Comparison of ENCODE assay signal across 17 mouse cellular contexts in genomic region chr5:101297511-101298102, GRCm38 (mm10).
DNase-seq lines count a peak whose midpoint lies in the region; ATAC-seq lines count a peak whose summit lies in the region.
"Had no signal": no experiment of that assay in that cellular context is flagged by ENCODE, and none has a peak within 500 bp of the region (broad histone marks: within the 10 kb centered on the region; RNA-seq: fewer than 3 reads in every experiment).

No protein-coding gene starts in this region.

- ATAC-seq in hindbrain, embryonic 14.5 days (ENCODE audit: low FRiP score), result peak; percentile 48; the same call in 1 of the 2 replicates
- no peak for ATAC-seq in hindbrain, embryonic 11.5 days (ENCODE audit: low FRiP score)
- 0 out of 2 replicates have a peak, but pooled peaks have one; percentile 31 for ATAC-seq in neural tube, embryonic 11.5 days (ENCODE audit: insufficient read depth, low FRiP score, low TSS enrichment)
- peak; percentile 45 for ATAC-seq in neural tube, embryonic 15.5 days (ENCODE audit: low FRiP score)
- ATAC-seq: forebrain, embryonic 15.5 days; intestine, embryonic 16.5 days had no signal

- no peak overlapping the region for H3K9ac ChIP-seq in hindbrain, embryonic 14.5 days
- no peak overlapping the region for H3K9ac ChIP-seq in hindbrain, embryonic 11.5 days (ENCODE audit: low read depth, low read length)
- no peak overlapping the region for H3K9ac ChIP-seq in neural tube, embryonic 11.5 days (ENCODE audit: low read length)
- no peak overlapping the region for H3K9ac ChIP-seq in neural tube, embryonic 15.5 days (replicated peaks)
- H3K9ac ChIP-seq: embryonic facial prominence, embryonic 12.5 days; forebrain, embryonic 15.5 days had no signal

- H3K4me3 ChIP-seq in hindbrain, embryonic 14.5 days (replicated peaks; ENCODE audit: low read length), result no peak overlapping the region
- no peak overlapping the region for H3K4me3 ChIP-seq in hindbrain, embryonic 11.5 days (ENCODE audit: low read depth, low read length)
- no peak overlapping the region for H3K4me3 ChIP-seq in neural tube, embryonic 11.5 days (ENCODE audit: low read depth, low read length)
- no peak overlapping the region for H3K4me3 ChIP-seq in neural tube, embryonic 15.5 days (replicated peaks)
- H3K4me3 ChIP-seq: embryonic facial prominence, embryonic 12.5 days; forebrain, embryonic 15.5 days; heart, embryonic 10.5 days had no signal

- no peaks in the 10 kb centered on the region for H3K36me3 ChIP-seq in hindbrain, embryonic 14.5 days (replicated peaks; ENCODE audit: control insufficient read depth, insufficient read depth)
- no peaks in the 10 kb centered on the region for H3K36me3 ChIP-seq in hindbrain, embryonic 11.5 days (ENCODE audit: control insufficient read depth, insufficient read depth, low read length)
- H3K36me3 ChIP-seq in neural tube, embryonic 11.5 days (ENCODE audit: control insufficient read depth, insufficient read depth, low read length), result no peaks in the 10 kb centered on the region
- H3K36me3 ChIP-seq in neural tube, embryonic 15.5 days, result no peaks in the 10 kb centered on the region
- H3K36me3 ChIP-seq: embryonic facial prominence, embryonic 12.5 days; forebrain, embryonic 15.5 days; heart, embryonic 10.5 days had no signal

- no peaks in the 10 kb centered on the region for H3K4me1 ChIP-seq in hindbrain, embryonic 14.5 days (replicated peaks; ENCODE audit: control insufficient read depth, insufficient read depth, low read length)
- no peaks in the 10 kb centered on the region for H3K4me1 ChIP-seq in hindbrain, embryonic 11.5 days (replicated peaks; ENCODE audit: control insufficient read depth, insufficient read depth, low read length)
- no peaks in the 10 kb centered on the region; the same call in 1 of the 2 replicates for H3K4me1 ChIP-seq in neural tube, embryonic 11.5 days (ENCODE audit: control insufficient read depth, insufficient read depth, low read length)
- 0 out of 2 replicates have a peak, but pooled peaks cover 5% of the 10 kb centered on the region for H3K4me1 ChIP-seq in neural tube, embryonic 15.5 days
- H3K4me1 ChIP-seq: embryonic facial prominence, embryonic 12.5 days; heart, embryonic 10.5 days had no signal

- H3K9me3 ChIP-seq in hindbrain, embryonic 14.5 days (ENCODE audit: control insufficient read depth, low read length), result no peaks in the 10 kb centered on the region
- no peaks in the 10 kb centered on the region for H3K9me3 ChIP-seq in hindbrain, embryonic 11.5 days (ENCODE audit: control insufficient read depth, low read length)
- no peaks in the 10 kb centered on the region for H3K9me3 ChIP-seq in neural tube, embryonic 11.5 days (ENCODE audit: control insufficient read depth, low read length)
- no peaks in the 10 kb centered on the region for H3K9me3 ChIP-seq in neural tube, embryonic 15.5 days (replicated peaks)
- H3K9me3 ChIP-seq: embryonic facial prominence, embryonic 12.5 days; forebrain, embryonic 15.5 days; heart, embryonic 10.5 days had no signal

- DNase-seq in hindbrain, embryonic 14.5 days (ENCODE audit: low spot score), result no peak
- DNase-seq in hindbrain, embryonic 11.5 days (ENCODE audit: low spot score), result no peak
- DNase-seq in neural tube, embryonic 11.5 days (ENCODE audit: low spot score), result peak; percentile 18
- no peak for DNase-seq in neural tube, embryonic 10.5 days (ENCODE audit: extremely low spot score, low spot score)
- DNase-seq in mesoderm, embryonic 11.5 days (ENCODE audit: low read depth, low spot score), result peak; percentile 54
- DNase-seq in layer of hippocampus, postnatal 14 days (ENCODE audit: low spot score in 2 of 2), result no peak
- no peak for DNase-seq in retina, embryonic 14.5 days (ENCODE audit: low spot score)
- DNase-seq: adrenal gland, postnatal 10 days; cerebellum, adult 8-10 months; gastrocnemius, postnatal 36 days; heart, adult 18-20 months; heart, postnatal 14 days had no signal

- WGBS in hindbrain, embryonic 14.5 days, result 31% methylated on average over 5 of the region's 5 CpGs
- WGBS in hindbrain, embryonic 11.5 days, result 38% methylated on average over 5 of the region's 5 CpGs
- WGBS in neural tube, embryonic 11.5 days, result 12% methylated on average over 5 of the region's 5 CpGs
- 7% methylated on average over 5 of the region's 5 CpGs for WGBS in neural tube, embryonic 15.5 days

- no peak overlapping the region for H3K4me2 ChIP-seq in hindbrain, embryonic 14.5 days (replicated peaks)
- H3K4me2 ChIP-seq in hindbrain, embryonic 11.5 days (replicated peaks; ENCODE audit: low read depth, low read length), result no peak overlapping the region
- H3K4me2 ChIP-seq in neural tube, embryonic 11.5 days (ENCODE audit: low read depth), result no peak overlapping the region
- no peak overlapping the region for H3K4me2 ChIP-seq in neural tube, embryonic 15.5 days
- H3K4me2 ChIP-seq: embryonic facial prominence, embryonic 12.5 days; forebrain, embryonic 15.5 days had no signal

- no peak overlapping the region for H3K27ac ChIP-seq in hindbrain, embryonic 14.5 days
- H3K27ac ChIP-seq in hindbrain, embryonic 11.5 days (ENCODE audit: low read depth, low read length), result no peak overlapping the region
- H3K27ac ChIP-seq in neural tube, embryonic 11.5 days (ENCODE audit: low read depth, low read length), result no peak overlapping the region
- no peak overlapping the region for H3K27ac ChIP-seq in neural tube, embryonic 15.5 days (replicated peaks)
- H3K27ac ChIP-seq: embryonic facial prominence, embryonic 12.5 days; forebrain, embryonic 15.5 days; heart, embryonic 10.5 days had no signal

- H3K27me3 ChIP-seq in hindbrain, embryonic 14.5 days (ENCODE audit: control insufficient read depth, insufficient read depth, low read length), result peaks cover 6% of the 10 kb centered on the region
- peaks cover 13% of the 10 kb centered on the region for H3K27me3 ChIP-seq in hindbrain, embryonic 11.5 days (ENCODE audit: control insufficient read depth, insufficient read depth, low read length)
- H3K27me3 ChIP-seq in neural tube, embryonic 11.5 days (ENCODE audit: control insufficient read depth, insufficient read depth, low read length), result peaks cover 19% of the 10 kb centered on the region
- peaks cover 70% of the 10 kb centered on the region for H3K27me3 ChIP-seq in neural tube, embryonic 15.5 days (replicated peaks)
- H3K27me3 ChIP-seq: embryonic facial prominence, embryonic 12.5 days; forebrain, embryonic 15.5 days had no signal

Comparison
In these comparisons a context has a peak if more than half of its experiments do, and no peak if none do; other contexts are left out.
1. DNase-seq: peak in neural tube, embryonic 11.5 days (single experiment) and mesoderm, embryonic 11.5 days (single experiment); none in hindbrain, embryonic 14.5 days (single experiment), hindbrain, embryonic 11.5 days (single experiment), neural tube, embryonic 10.5 days (single experiment), layer of hippocampus, postnatal 14 days (0 of 2) and retina, embryonic 14.5 days (single experiment).